10 mouse cellular contexts compared by ENCODE assay signal in the genomic region with DNA sequence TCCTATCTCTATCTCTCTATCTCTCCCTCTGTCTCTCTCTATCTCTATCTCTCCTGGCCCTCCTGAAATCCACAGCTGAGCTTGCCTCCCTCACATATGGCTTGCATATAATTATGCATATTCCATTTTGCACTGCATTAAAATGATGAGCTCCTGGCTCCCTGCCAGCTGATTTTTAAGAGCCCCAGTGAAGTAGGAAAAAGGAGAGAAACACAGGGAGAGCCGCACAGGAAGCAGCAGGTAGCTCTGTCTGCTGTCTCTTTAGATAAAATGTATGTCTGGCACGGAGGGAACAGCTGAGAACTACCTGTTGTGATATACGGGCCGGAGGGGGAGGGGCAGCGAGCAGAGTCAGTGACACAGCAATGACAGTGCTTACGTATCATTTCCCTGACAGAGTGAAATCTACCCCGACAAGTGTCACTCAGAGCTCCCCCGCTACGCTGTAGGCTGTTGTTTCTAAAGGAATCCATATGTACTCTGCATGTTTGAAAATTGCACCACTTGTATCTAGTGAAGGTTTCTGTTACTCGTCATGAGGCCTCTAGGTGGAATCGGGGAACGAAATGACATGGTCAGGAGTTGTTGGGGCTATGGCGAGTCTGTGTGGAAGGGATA.
DNase-seq lines count a peak whose midpoint lies in the region; ATAC-seq and TF ChIP-seq lines count a peak whose summit lies in the region.
"Had no signal": no experiment of that assay in that cellular context is flagged by ENCODE, and none has a peak within 500 bp of the region (broad histone marks: within the 10 kb centered on the region; RNA-seq: fewer than 3 reads in every experiment).

No protein-coding gene starts in this region.

- no peak for TF ChIP-seq POLR2A in brain, embryonic 14.5 days (IDR thresholded peaks at IDR 0.05; ENCODE audit: borderline replicate concordance, extremely low read depth, insufficient read depth, insufficient read length, poor library complexity, severe bottlenecking)

- no peak for TF ChIP-seq CTCF in brain, embryonic 14.5 days (IDR thresholded peaks at IDR 0.05; ENCODE audit: borderline replicate concordance, extremely low read depth, insufficient read depth, insufficient read length)

- no peak overlapping the region for H3K4me3 ChIP-seq in hindbrain, embryonic 12.5 days
- no peak overlapping the region for H3K4me3 ChIP-seq in hindbrain, embryonic 10.5 days
- H3K4me3 ChIP-seq: liver, embryonic 13.5 days had no signal

- H3K9me3 ChIP-seq in hindbrain, embryonic 12.5 days (replicated peaks), result no peaks in the 10 kb centered on the region
- H3K9me3 ChIP-seq in hindbrain, embryonic 10.5 days, result no peaks in the 10 kb centered on the region
- H3K9me3 ChIP-seq: liver, embryonic 13.5 days had no signal

- H3K4me1 ChIP-seq in hindbrain, embryonic 12.5 days, result peaks cover 32% of the 10 kb centered on the region
- H3K4me1 ChIP-seq in hindbrain, embryonic 10.5 days (replicated peaks), result peaks cover 32% of the 10 kb centered on the region
- H3K4me1 ChIP-seq: liver, embryonic 13.5 days had no signal

- no peaks in the 10 kb centered on the region for H3K36me3 ChIP-seq in hindbrain, embryonic 12.5 days
- H3K36me3 ChIP-seq in hindbrain, embryonic 10.5 days, result no peaks in the 10 kb centered on the region
- H3K36me3 ChIP-seq: liver, embryonic 13.5 days had no signal

- 65% methylated on average over 13 of the region's 13 CpGs for WGBS in hindbrain, embryonic 12.5 days
- WGBS in hindbrain, embryonic 10.5 days, result 80% methylated on average over 13 of the region's 13 CpGs

- no peak overlapping the region for H3K9ac ChIP-seq in hindbrain, embryonic 12.5 days
- H3K9ac ChIP-seq: liver, embryonic 13.5 days had no signal

- H3K4me2 ChIP-seq in hindbrain, embryonic 12.5 days (replicated peaks), result no peak overlapping the region
- H3K4me2 ChIP-seq: liver, embryonic 13.5 days had no signal

- intact Hi-C loops in left cerebral cortex, postnatal 36 days (cut with DNase I), result no loop called here

- no peak overlapping the region for H3K27ac ChIP-seq in hindbrain, embryonic 12.5 days
- H3K27ac ChIP-seq in hindbrain, embryonic 10.5 days, result no peak overlapping the region
- H3K27ac ChIP-seq: liver, embryonic 13.5 days had no signal

- DNase-seq in hindbrain, embryonic 10.5 days (ENCODE audit: low spot score), result no peak
- peak; percentile 91 for DNase-seq in brain, embryonic 14.5 days (ENCODE audit: low read depth)
- peak; percentile 44 to 59 for DNase-seq in frontal cortex, postnatal 14 days (ENCODE audit: low spot score in 2 of 2)
- DNase-seq in left cerebral cortex, postnatal 36 days (ENCODE audit: low spot score in 2 of 2), result peak; percentile 58 to 60
- no peak for DNase-seq in thymus, postnatal 25 days
- DNase-seq in adrenal gland, postnatal 25 days, result no peak
- no peak for DNase-seq in Muller cell, postnatal 12 days (ENCODE audit: inconsistent ontology term)
- DNase-seq: liver, embryonic 13.5 days had no signal

- H3K27me3 ChIP-seq in hindbrain, embryonic 12.5 days, result no peaks in the 10 kb centered on the region
- no peaks in the 10 kb centered on the region for H3K27me3 ChIP-seq in hindbrain, embryonic 10.5 days (ENCODE audit: insufficient read depth, poor library complexity, severe bottlenecking)
- H3K27me3 ChIP-seq: CH12.LX; liver, embryonic 13.5 days had no signal

- ATAC-seq in hindbrain, embryonic 12.5 days (ENCODE audit: low FRiP score), result peak; percentile 30; the same call in 1 of the 2 replicates

Comparison
In these comparisons a context has a peak if more than half of its experiments do, and no peak if none do; other contexts are left out.
1. DNase-seq: peak in brain, embryonic 14.5 days (single experiment), frontal cortex, postnatal 14 days (2 of 2) and left cerebral cortex, postnatal 36 days (2 of 2); none in hindbrain, embryonic 10.5 days (single experiment), thymus, postnatal 25 days (single experiment), adrenal gland, postnatal 25 days (single experiment) and Muller cell, postnatal 12 days (single experiment).